Mouse (Mus musculus) thymus, adult 2 months (tissue): ENCODE results near the gene Smim5.

Source experiments
- CTCF ChIP-seq: fragments of 200-500 bp; IDR thresholded peaks from 2 replicates; pipeline ENCODE4 v1.5.1; 2012; ENCODE audit warnings: mild to moderate bottlenecking, control low read depth, low read length, moderate library complexity, borderline replicate concordance; ENCODE audit not compliant: control insufficient read depth, poor library complexity, insufficient read depth; ENCODE audit errors: extremely low read depth
- POLR2A ChIP-seq: fragments of 200-500 bp; IDR thresholded peaks from 2 replicates; pipeline ENCODE4 v1.6.1; 2012; ENCODE audit warnings: mild to moderate bottlenecking, low read length, control low read depth, moderate library complexity; ENCODE audit not compliant: control insufficient read depth, poor library complexity, insufficient read depth; ENCODE audit errors: extremely low read depth

- no peak for TF ChIP-seq CTCF
- TF ChIP-seq POLR2A: no peak
Measured at GRCm38 (mm10) chr11:115929818-115930217, 30.1 kb downstream of the Smim5 start.
